Mouse (Mus musculus) ZHBTc4 (cell line): Measurements from ENCODE around the gene 4930453N24Rik.

Experiments used
- DNase-seq: peaks from one replicate; pipeline ENCODE4 v3.0.0-alpha.2; 2011; ENCODE audit warnings: low read depth, low spot score

4930453N24Rik gene

DNA sequence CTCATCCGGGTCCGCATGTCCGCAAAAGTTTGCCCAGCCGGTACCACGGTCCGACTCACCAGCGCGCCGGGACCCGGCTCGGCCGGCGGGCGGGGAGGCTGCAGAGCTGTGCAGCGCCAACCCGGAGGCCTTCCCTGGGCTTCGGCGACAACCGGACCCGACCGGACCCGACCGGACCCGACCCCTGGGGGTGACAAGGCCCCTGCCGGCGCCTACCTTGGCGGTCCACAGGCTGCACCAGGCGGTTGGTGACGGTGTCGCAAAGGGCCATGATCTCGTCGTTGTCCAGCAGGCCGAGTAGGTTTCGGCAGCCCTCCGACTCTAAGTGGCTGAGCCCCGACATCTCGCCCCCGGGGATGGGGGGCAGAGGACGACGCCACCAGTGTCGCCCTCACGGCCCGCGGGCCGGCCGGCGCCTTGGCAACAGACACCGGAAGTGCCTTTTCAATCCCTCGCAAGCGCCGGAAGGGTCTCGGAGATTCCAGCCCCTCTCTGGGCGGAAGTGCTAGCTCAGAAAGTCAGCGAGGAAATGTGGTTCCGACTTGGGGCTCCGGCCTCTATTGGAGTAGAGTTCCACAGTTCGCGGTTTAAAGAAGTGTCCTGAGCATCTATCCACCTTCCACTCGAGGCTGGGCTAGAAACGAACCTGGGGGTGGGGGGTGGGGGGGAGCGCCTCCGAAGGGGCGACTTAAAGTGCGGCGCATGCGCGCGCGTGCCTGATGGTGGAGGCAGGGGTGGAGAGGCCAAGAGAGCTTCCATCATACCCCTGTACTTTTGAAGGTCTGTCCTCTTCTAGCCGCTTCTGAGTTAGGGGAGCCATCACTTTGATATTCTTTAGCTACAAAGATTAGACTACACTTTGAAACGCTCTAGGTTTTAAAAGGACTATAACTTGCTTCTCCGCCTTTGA is at the start of gene 4930453N24Rik:
TSS of gene 4930453N24Rik (minus strand) at position 641 of the 910 bp plus-strand sequence.
- peak; percentile 97 for DNase-seq

DNA sequence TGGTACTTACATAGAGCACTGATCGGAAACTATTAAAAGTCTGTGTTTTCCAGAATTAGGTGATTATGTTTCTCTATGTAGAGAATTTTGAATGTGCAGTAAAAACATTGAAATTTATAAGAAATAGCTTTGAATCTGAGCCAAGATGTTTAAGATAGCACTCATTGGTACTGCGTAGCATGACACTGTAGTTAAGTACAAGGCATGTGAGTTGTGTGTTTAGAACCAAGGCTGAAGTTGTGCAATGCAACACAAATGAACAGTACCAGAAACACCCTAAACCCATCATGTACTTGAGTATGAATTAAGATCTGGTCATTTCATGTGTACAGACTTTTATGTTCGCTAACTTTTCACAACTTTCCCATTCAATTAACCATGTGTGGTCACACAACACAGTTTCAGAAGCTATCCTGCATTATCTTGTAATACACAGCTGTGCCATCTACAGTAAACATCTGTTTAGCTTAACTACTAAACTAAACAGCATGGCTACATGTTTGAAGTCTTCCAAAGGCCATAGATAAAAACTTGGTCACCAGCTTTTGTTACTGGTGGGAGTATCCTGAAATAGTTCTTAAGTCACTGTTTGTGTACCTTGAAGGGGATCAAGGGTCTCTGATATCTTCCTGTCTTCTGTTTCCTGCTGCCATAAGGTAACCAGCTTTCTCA is 46.3 kb upstream of the 4930453N24Rik start:
- DNase-seq, result no peak

DNA sequence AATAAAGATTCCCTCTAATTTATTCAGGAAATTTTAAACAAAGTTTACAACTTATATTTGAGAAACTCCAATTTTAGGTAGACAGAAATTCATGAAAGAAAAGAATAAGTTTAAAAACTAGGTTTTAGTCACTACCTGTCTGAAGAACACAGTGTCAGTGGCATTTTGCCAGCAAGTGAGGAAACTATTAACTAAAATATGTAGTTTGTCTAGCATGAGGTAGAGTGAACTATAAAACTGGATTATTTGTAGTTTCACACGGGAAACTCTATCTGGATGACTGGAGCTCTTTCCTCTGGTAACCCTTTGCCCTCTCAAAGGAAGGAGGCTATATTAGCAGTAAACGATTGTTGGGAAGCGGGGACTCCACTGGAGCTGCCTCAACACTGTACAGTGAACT is 32.1 kb upstream of the 4930453N24Rik start:
- DNase-seq, result no peak

- DNase-seq, result no peak
These were observed 30.7 kb upstream of the 4930453N24Rik start for GRCm38 (mm10) chr16:64801638-64802037.

- no peak for DNase-seq
These were observed 29.4 kb upstream of the 4930453N24Rik start for GRCm38 (mm10) chr16:64800393-64800792.

DNA sequence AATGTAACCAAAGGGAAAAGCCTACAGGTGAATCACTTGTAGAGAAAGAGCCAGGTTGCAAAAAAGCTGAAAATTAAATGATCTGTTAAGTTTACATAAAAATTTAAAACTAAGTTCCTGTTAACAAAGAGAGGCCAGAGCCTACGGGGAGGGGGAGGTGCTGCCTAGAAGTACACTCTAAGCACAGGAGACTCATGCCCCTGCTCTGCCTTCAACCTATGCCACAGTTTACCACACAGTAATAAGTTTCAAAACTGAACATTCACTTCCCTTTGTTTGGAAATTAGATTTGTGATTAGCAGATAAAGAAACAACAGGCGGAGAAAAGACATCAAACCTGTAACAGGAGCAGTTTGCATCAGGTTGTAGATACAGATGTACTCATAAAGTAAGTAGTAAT is 23.8 kb upstream of the 4930453N24Rik start:
- DNase-seq, result no peak

- no peak for DNase-seq
These were observed 18.7 kb upstream of the 4930453N24Rik start for GRCm38 (mm10) chr16:64789706-64790105.

DNA sequence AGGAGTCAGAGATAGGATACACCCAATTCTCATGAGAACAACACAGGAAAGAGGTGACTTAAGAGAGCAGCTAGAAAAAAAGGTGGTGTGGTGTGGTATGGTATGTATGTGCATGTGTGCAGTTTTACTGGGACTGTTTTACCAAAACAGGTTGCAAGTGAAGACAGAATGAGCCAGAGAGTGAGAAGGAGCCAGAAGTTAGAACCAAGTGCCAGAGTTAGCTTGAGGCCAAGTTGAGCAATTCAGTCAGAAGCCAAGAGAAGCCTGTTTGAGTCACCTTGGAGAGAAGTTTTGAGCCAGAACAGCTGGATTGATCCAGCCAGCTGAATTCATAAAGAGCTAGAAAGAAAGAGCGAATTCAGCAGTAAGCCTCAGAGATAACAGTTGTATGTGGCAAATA is 4.6 kb upstream of the 4930453N24Rik start:
- no peak for DNase-seq

DNA sequence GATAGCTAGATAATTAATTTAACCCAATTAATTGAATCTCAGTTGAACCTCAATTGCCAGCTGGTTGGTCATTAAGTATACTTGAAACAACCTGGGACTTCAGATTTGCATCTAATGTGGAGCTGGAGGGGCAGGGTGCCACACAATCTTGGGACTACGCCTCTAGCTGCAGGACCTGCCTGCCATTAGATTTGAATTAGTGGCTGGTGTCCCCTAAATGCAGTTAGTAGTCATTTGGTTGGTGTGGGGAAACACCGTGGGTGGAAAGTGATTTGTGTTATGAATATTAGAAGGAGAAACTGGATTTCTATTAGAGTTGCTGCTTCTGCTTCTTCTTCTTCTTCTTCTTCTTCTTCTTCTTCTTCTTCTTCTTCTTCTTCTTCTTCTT is 464 bp upstream of the 4930453N24Rik start:
- DNase-seq, result peak; percentile 23

DNA sequence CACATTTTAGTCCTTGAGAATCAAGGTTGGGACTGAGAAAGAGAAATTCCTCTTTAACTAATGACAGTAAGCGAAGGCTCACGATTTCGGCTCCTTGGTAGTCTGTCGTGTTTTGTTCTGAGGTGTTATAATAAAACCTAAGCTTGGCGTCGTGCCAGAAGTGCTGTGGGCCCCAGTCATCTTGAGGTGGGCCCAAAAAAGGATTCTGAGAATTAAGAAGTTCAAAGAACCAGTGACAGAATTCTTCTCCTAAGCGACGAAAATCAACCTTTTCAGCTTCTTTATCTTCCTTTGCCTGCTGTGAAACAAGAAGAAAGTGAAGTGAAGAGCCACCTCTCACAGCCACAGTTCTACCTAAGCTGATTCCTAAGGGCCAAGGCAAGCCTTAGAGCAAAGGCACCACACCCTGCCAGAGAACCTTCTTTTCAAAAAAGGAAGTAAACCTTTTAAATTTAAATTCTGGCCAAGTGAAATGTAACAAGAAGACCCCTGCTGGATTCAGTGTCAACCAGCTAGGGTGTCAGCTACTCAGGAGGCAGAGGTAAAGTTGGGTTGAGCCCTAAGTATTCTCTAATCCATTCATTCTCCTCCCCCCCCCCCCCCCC is 4.2 kb downstream of the 4930453N24Rik start:
- peak; percentile 71 for DNase-seq

- DNase-seq, result no peak
These were observed 11.7 kb downstream of the 4930453N24Rik start for GRCm38 (mm10) chr16:64759245-64759626.

GRCm38 (mm10) chr16:64758561-64759244 is 12.3 kb downstream of the 4930453N24Rik start:
- DNase-seq, result no peak

GRCm38 (mm10) chr16:64757666-64758400 is 13.1 kb downstream of the 4930453N24Rik start:
- peak; percentile 50 for DNase-seq

DNA sequence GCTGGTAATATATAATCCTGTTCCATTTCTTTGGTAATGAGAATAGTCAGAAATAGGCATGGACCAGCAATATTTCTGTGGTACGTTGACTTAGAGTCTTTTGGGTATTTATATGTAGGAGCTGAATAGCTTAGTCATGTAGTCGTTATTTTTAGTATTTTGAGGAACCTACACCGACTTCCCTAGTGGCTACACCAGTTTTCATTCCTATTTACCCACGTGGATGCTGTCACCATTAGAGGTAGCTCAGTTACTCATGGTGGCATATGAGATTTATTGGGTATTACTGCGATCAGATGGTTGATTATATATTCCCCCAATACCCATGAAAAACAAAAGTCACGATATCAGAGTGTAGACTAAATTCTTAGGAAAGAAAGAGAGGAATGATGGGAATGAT is 14.6 kb downstream of the 4930453N24Rik start:
- DNase-seq, result no peak

- peak; percentile 67 for DNase-seq
These were observed 16.2 kb downstream of the 4930453N24Rik start for GRCm38 (mm10) chr16:64754743-64755139.

GRCm38 (mm10) chr16:64753990-64754742 is 16.8 kb downstream of the 4930453N24Rik start:
- DNase-seq, result no peak

GRCm38 (mm10) chr16:64748237-64748636 is 22.7 kb downstream of the 4930453N24Rik start:
- DNase-seq, result peak; percentile 81

DNA sequence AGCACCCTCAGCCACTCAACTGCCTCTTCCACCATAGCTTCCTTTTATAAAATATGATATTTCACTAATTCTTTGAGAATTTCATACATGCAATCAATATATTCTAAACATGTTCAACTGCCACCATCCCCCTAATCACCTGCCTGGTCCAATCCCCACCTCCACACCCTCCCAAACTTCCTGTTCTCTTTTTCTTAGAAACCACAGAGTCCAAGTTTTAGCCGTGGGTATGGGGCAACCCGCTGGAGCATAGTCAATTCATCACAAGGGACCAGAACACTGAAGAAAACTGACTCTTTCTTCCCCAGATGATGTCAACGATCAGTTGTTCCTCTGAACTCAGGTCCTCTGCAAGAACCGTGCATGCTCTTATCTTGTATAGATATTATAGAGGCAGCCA is 25.9 kb downstream of the 4930453N24Rik start:
- no peak for DNase-seq

DNA sequence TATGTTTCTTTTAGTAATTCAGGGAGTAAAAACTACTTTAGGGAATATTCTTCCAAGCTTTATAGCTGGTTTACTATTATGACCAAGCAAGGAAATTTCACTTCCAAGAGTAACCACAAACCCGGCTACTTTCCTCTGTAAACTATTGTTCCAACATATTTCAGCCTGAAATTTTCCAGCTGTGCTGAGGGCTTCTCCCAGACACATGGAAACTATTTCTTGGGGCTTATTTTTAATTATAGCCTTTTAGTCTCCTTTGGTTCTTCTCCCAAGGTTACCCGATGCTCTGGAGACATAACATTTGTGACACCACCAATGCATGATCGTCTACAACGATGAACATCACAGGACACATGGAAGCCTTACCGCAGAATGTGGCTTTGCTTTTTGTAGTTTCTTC is 33.7 kb downstream of the 4930453N24Rik start:
- DNase-seq, result no peak

GRCm38 (mm10) chr16:64723273-64724057 is 47.5 kb downstream of the 4930453N24Rik start:
- peak; percentile 67 for DNase-seq
